Comparison of ENCODE assay signal across 35 mouse cellular contexts in the genomic region with DNA sequence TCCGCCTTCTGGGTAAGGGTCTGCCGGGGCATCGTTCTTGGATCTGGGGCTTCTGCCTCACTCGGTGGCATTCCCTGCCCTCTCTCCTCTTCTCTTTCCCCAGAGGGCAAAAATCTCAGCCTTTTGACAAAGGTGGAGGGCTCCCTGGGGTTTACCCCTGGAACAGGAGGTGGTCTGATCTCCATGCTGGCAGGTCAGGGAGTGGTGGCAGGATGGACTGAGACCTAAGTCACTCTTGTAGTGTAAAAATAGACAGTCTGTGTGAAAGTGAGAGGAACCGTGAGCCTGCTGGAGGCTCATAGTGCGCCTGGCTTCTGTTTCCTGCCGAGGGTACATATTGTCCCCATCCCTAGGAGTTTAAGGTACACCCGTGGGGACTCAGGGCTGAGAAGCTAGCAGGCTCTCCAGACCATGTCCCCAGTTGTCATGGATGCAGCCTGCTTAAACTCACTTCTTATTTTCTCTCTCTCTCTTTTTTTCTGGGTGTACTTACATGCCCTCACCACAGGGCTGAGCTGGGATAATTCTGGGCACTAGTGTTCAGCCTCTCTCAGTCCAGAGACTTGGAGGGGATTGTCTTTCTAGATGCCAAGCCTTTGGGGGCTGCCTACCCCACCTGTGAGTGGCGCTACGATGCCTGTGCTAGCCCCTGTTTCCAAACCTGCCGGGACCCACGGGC. TPM values are rescaled to one million over a fixed set of nuclear protein-coding genes. Genes with fewer than 3 reads are reported as not detected.
A peak's percentile ranks its signal among the peaks of the same experiment; 100 is the strongest.
DNase-seq lines count a peak whose midpoint lies in the region; ATAC-seq and TF ChIP-seq lines count a peak whose summit lies in the region.
"Had no signal": no experiment of that assay in that cellular context is flagged by ENCODE, and none has a peak within 500 bp of the region (broad histone marks: within the 10 kb centered on the region; RNA-seq: fewer than 3 reads in every experiment).

No protein-coding gene starts in this region.

- H3K4me3 ChIP-seq in forebrain, postnatal 0 days (ENCODE audit: low read depth, low read length), result no peak overlapping the region
- H3K4me3 ChIP-seq in forebrain, embryonic 12.5 days (replicated peaks), result no peak overlapping the region
- H3K4me3 ChIP-seq in hindbrain, postnatal 0 days (ENCODE audit: low read length), result no peak overlapping the region
- H3K4me3 ChIP-seq in hindbrain, embryonic 12.5 days, result no peak overlapping the region
- H3K4me3 ChIP-seq in midbrain, postnatal 0 days (ENCODE audit: low read depth, low read length), result no peak overlapping the region
- H3K4me3 ChIP-seq in midbrain, embryonic 16.5 days (ENCODE audit: low read depth, low read length), result no peak overlapping the region
- H3K4me3 ChIP-seq in forebrain, embryonic 14.5 days (ENCODE audit: low read depth, low read length), result no peak overlapping the region
- H3K4me3 ChIP-seq: embryonic facial prominence, embryonic 13.5 days; forebrain, embryonic 10.5 days; heart, embryonic 10.5 days; heart, embryonic 15.5 days; hindbrain, embryonic 13.5 days; limb, embryonic 10.5 days; limb, embryonic 15.5 days; neural tube, embryonic 15.5 days had no signal

- no peaks in the 10 kb centered on the region for H3K4me1 ChIP-seq in forebrain, postnatal 0 days (ENCODE audit: insufficient read depth)
- H3K4me1 ChIP-seq in forebrain, embryonic 12.5 days, result no peaks in the 10 kb centered on the region
- no peaks in the 10 kb centered on the region for H3K4me1 ChIP-seq in hindbrain, postnatal 0 days (ENCODE audit: insufficient read depth, low read length)
- H3K4me1 ChIP-seq in hindbrain, embryonic 12.5 days, result no peaks in the 10 kb centered on the region
- H3K4me1 ChIP-seq in midbrain, postnatal 0 days (ENCODE audit: insufficient read depth, low read length), result no peaks in the 10 kb centered on the region
- no peaks in the 10 kb centered on the region for H3K4me1 ChIP-seq in midbrain, embryonic 16.5 days (ENCODE audit: control insufficient read depth, insufficient read depth, low read length)
- H3K4me1 ChIP-seq in forebrain, embryonic 14.5 days (ENCODE audit: control insufficient read depth, insufficient read depth, low read length), result no peaks in the 10 kb centered on the region
- H3K4me1 ChIP-seq: embryonic facial prominence, embryonic 13.5 days; forebrain, embryonic 10.5 days; limb, embryonic 15.5 days; neural tube, embryonic 15.5 days had no signal

- WGBS in forebrain, postnatal 0 days, result 81% methylated on average over 11 of the region's 12 CpGs
- WGBS in forebrain, embryonic 12.5 days, result 90% methylated on average over 12 of the region's 12 CpGs
- WGBS in hindbrain, postnatal 0 days, result 87% methylated on average over 12 of the region's 12 CpGs
- WGBS in hindbrain, embryonic 12.5 days, result 85% methylated on average over 12 of the region's 12 CpGs
- WGBS in midbrain, postnatal 0 days, result 84% methylated on average over 12 of the region's 12 CpGs
- 88% methylated on average over 12 of the region's 12 CpGs for WGBS in midbrain, embryonic 16.5 days
- 85% methylated on average over 12 of the region's 12 CpGs for WGBS in forebrain, embryonic 14.5 days

- peak; percentile 42 for TF ChIP-seq CTCF in forebrain, postnatal 0 days (IDR thresholded peaks at IDR 0.05; ENCODE audit: low read depth)
- TF ChIP-seq CTCF in hindbrain, postnatal 0 days (IDR thresholded peaks at IDR 0.05; ENCODE audit: low read depth), result peak; percentile 57
- peak; percentile 45 for TF ChIP-seq CTCF in midbrain, postnatal 0 days (IDR thresholded peaks at IDR 0.05)

- H3K36me3 ChIP-seq in forebrain, postnatal 0 days (ENCODE audit: insufficient read depth), result no peaks in the 10 kb centered on the region
- no peaks in the 10 kb centered on the region for H3K36me3 ChIP-seq in forebrain, embryonic 12.5 days (replicated peaks)
- no peaks in the 10 kb centered on the region for H3K36me3 ChIP-seq in hindbrain, postnatal 0 days (ENCODE audit: insufficient read depth, low read length)
- H3K36me3 ChIP-seq in hindbrain, embryonic 12.5 days, result no peaks in the 10 kb centered on the region
- H3K36me3 ChIP-seq in midbrain, postnatal 0 days (ENCODE audit: insufficient read depth, low read length), result no peaks in the 10 kb centered on the region
- no peaks in the 10 kb centered on the region for H3K36me3 ChIP-seq in midbrain, embryonic 16.5 days (ENCODE audit: control insufficient read depth, insufficient read depth, low read length)
- H3K36me3 ChIP-seq in forebrain, embryonic 14.5 days (ENCODE audit: control insufficient read depth, insufficient read depth, low read length), result no peaks in the 10 kb centered on the region
- H3K36me3 ChIP-seq: embryonic facial prominence, embryonic 13.5 days; forebrain, embryonic 10.5 days; heart, embryonic 10.5 days; heart, embryonic 15.5 days; hindbrain, embryonic 13.5 days; limb, embryonic 10.5 days; limb, embryonic 15.5 days; neural tube, embryonic 15.5 days had no signal

- no peak overlapping the region for H3K27ac ChIP-seq in forebrain, postnatal 0 days (ENCODE audit: low read depth, low read length)
- H3K27ac ChIP-seq in forebrain, embryonic 12.5 days, result no peak overlapping the region
- no peak overlapping the region for H3K27ac ChIP-seq in hindbrain, postnatal 0 days
- no peak overlapping the region for H3K27ac ChIP-seq in hindbrain, embryonic 12.5 days
- H3K27ac ChIP-seq in midbrain, postnatal 0 days (ENCODE audit: low read depth, low read length), result no peak overlapping the region
- no peak overlapping the region for H3K27ac ChIP-seq in midbrain, embryonic 16.5 days (ENCODE audit: low read length)
- no peak overlapping the region for H3K27ac ChIP-seq in forebrain, embryonic 14.5 days (ENCODE audit: low read depth, low read length)
- H3K27ac ChIP-seq: embryonic facial prominence, embryonic 13.5 days; forebrain, embryonic 10.5 days; heart, embryonic 10.5 days; heart, embryonic 15.5 days; hindbrain, embryonic 13.5 days; limb, embryonic 10.5 days; limb, embryonic 15.5 days; liver, embryonic 14.5 days; macrophage; neural tube, embryonic 15.5 days had no signal

- no peaks in the 10 kb centered on the region for H3K9me3 ChIP-seq in forebrain, postnatal 0 days (ENCODE audit: low read length)
- H3K9me3 ChIP-seq in forebrain, embryonic 12.5 days, result no peaks in the 10 kb centered on the region
- no peaks in the 10 kb centered on the region for H3K9me3 ChIP-seq in hindbrain, postnatal 0 days (ENCODE audit: low read length)
- H3K9me3 ChIP-seq in hindbrain, embryonic 12.5 days (replicated peaks), result no peaks in the 10 kb centered on the region
- no peaks in the 10 kb centered on the region for H3K9me3 ChIP-seq in midbrain, postnatal 0 days (ENCODE audit: low read length)
- no peaks in the 10 kb centered on the region for H3K9me3 ChIP-seq in midbrain, embryonic 16.5 days (replicated peaks; ENCODE audit: control insufficient read depth, low read length, poor library complexity, severe bottlenecking)
- no peaks in the 10 kb centered on the region for H3K9me3 ChIP-seq in forebrain, embryonic 14.5 days (replicated peaks; ENCODE audit: control insufficient read depth, low read length)
- H3K9me3 ChIP-seq: embryonic facial prominence, embryonic 13.5 days; forebrain, embryonic 10.5 days; heart, embryonic 10.5 days; heart, embryonic 15.5 days; hindbrain, embryonic 13.5 days; limb, embryonic 10.5 days; limb, embryonic 15.5 days; neural tube, embryonic 15.5 days had no signal

- H3K9ac ChIP-seq in forebrain, postnatal 0 days, result no peak overlapping the region
- H3K9ac ChIP-seq in forebrain, embryonic 12.5 days, result no peak overlapping the region
- H3K9ac ChIP-seq in hindbrain, postnatal 0 days (replicated peaks; ENCODE audit: low read length), result no peak overlapping the region
- H3K9ac ChIP-seq in hindbrain, embryonic 12.5 days, result no peak overlapping the region
- no peak overlapping the region for H3K9ac ChIP-seq in midbrain, postnatal 0 days (replicated peaks; ENCODE audit: low read length, poor library complexity, severe bottlenecking)
- no peak overlapping the region for H3K9ac ChIP-seq in midbrain, embryonic 16.5 days (ENCODE audit: low read depth, low read length)
- no peak overlapping the region for H3K9ac ChIP-seq in forebrain, embryonic 14.5 days (ENCODE audit: low read length)
- H3K9ac ChIP-seq: embryonic facial prominence, embryonic 13.5 days; heart, embryonic 15.5 days; hindbrain, embryonic 13.5 days; limb, embryonic 15.5 days; liver, embryonic 14.5 days; neural tube, embryonic 15.5 days had no signal

- no peak for DNase-seq in forebrain, postnatal 0 days
- peak; percentile 8 for DNase-seq in hindbrain, postnatal 0 days (ENCODE audit: low spot score)
- peak; percentile 27 for DNase-seq in midbrain, postnatal 0 days (ENCODE audit: low spot score)
- DNase-seq in forebrain, embryonic 14.5 days (ENCODE audit: low spot score), result no peak
- no peak for DNase-seq in cerebellum, adult 8-10 months
- DNase-seq: adrenal gland, postnatal 10 days; cerebellum, adult 11 months; cerebellum, postnatal 10 days; heart, postnatal 36 days; kidney, adult 9 months; kidney, postnatal 14 days; lung, adult 2 months; lung, postnatal 10 days; right cerebral cortex, adult 18-20 months; thymus, adult 2 months; thymus, postnatal 36 days had no signal

- H3K27me3 ChIP-seq in forebrain, postnatal 0 days (ENCODE audit: insufficient read depth, low read length), result no peaks in the 10 kb centered on the region
- peaks cover 22% of the 10 kb centered on the region; the same call in 1 of the 2 replicates for H3K27me3 ChIP-seq in forebrain, embryonic 12.5 days
- no peaks in the 10 kb centered on the region for H3K27me3 ChIP-seq in hindbrain, postnatal 0 days (ENCODE audit: insufficient read depth, low read length)
- H3K27me3 ChIP-seq in hindbrain, embryonic 12.5 days, result peaks cover 4% of the 10 kb centered on the region; the same call in 1 of the 2 replicates
- no peaks in the 10 kb centered on the region for H3K27me3 ChIP-seq in midbrain, postnatal 0 days (ENCODE audit: insufficient read depth, low read length)
- H3K27me3 ChIP-seq in midbrain, embryonic 16.5 days (ENCODE audit: control insufficient read depth, insufficient read depth, low read depth, low read length), result no peaks in the 10 kb centered on the region
- no peaks in the 10 kb centered on the region for H3K27me3 ChIP-seq in forebrain, embryonic 14.5 days (replicated peaks; ENCODE audit: control insufficient read depth, insufficient read depth, low read length)
- H3K27me3 ChIP-seq: neural tube, embryonic 15.5 days had no signal

- H3K4me2 ChIP-seq in forebrain, postnatal 0 days (ENCODE audit: low read depth), result no peak overlapping the region
- H3K4me2 ChIP-seq in forebrain, embryonic 12.5 days, result no peak overlapping the region
- no peak overlapping the region for H3K4me2 ChIP-seq in hindbrain, postnatal 0 days (ENCODE audit: low read depth, low read length)
- H3K4me2 ChIP-seq in hindbrain, embryonic 12.5 days (replicated peaks), result no peak overlapping the region
- H3K4me2 ChIP-seq in midbrain, postnatal 0 days (ENCODE audit: low read depth, low read length, poor library complexity, severe bottlenecking), result no peak overlapping the region
- H3K4me2 ChIP-seq in midbrain, embryonic 16.5 days (ENCODE audit: low read length), result no peak overlapping the region
- no peak overlapping the region for H3K4me2 ChIP-seq in forebrain, embryonic 14.5 days (ENCODE audit: low read length)
- H3K4me2 ChIP-seq: embryonic facial prominence, embryonic 13.5 days; heart, embryonic 15.5 days; hindbrain, embryonic 13.5 days; limb, embryonic 15.5 days; neural tube, embryonic 15.5 days had no signal

- peak; percentile 61 for ATAC-seq in forebrain, postnatal 0 days
- no peak for ATAC-seq in forebrain, embryonic 12.5 days (ENCODE audit: low FRiP score)
- peak; percentile 56; the same call in 1 of the 2 replicates for ATAC-seq in hindbrain, postnatal 0 days
- no peak for ATAC-seq in hindbrain, embryonic 12.5 days (ENCODE audit: low FRiP score)
- no peak for ATAC-seq in midbrain, postnatal 0 days (ENCODE audit: low FRiP score)
- no peak for ATAC-seq in midbrain, embryonic 16.5 days
- no peak for ATAC-seq in forebrain, embryonic 14.5 days
- ATAC-seq: intestine, postnatal 0 days had no signal

RNA-seq across cellular contexts. Expression of gene Otog, which starts 44.5 kb away (rescaled TPM):
- 0.08 TPM in 1 of 2 replicates, not detected in the other for total RNA-seq in forebrain, postnatal 0 days (2014; rRNA removed)
- polyA plus RNA-seq in forebrain, postnatal 0 days (2015; fragmentation: Nextera tagmentation; extraction: Ambion mirVana), result 0.02 and 0.03 TPM in 2 replicates
- polyA plus RNA-seq in forebrain, embryonic 12.5 days (2016; fragmentation: Nextera tagmentation; extraction: Ambion mirVana), result 0.17 TPM in 1 of 2 replicates, not detected in the other
- total RNA-seq in hindbrain, postnatal 0 days (2014; rRNA removed), result under 0.01 TPM in 1 of 2 replicates, not detected in the other
- polyA plus RNA-seq in hindbrain, postnatal 0 days (2015; fragmentation: Nextera tagmentation; extraction: Ambion mirVana), result 0.04 TPM in 1 of 2 replicates, not detected in the other
- polyA plus RNA-seq in hindbrain, embryonic 12.5 days (2016; fragmentation: Nextera tagmentation; extraction: Ambion mirVana), result 1.4 and 4.5 TPM in 2 replicates
- 0.11 and 0.28 TPM in 2 replicates for total RNA-seq in midbrain, postnatal 0 days (2014; rRNA removed)
- polyA plus RNA-seq in midbrain, postnatal 0 days (2015; fragmentation: Nextera tagmentation; extraction: Ambion mirVana), result 0.01 and 0.07 TPM in 2 replicates
- polyA plus RNA-seq in midbrain, embryonic 16.5 days (2015; fragmentation: Nextera tagmentation; extraction: Ambion mirVana), result 0.08 TPM in 1 of 2 replicates, not detected in the other
- not detected in 2 replicates for polyA plus RNA-seq in forebrain, embryonic 14.5 days (2014; fragmentation: Nextera tagmentation; extraction: Ambion mirVana)
- total RNA-seq: common myeloid progenitor, adult 5-6 weeks; granulocyte monocyte progenitor cell, adult 5-6 weeks had no signal
- polyA plus RNA-seq: heart, embryonic 10.5 days; heart, embryonic 15.5 days; intestine, postnatal 0 days; liver, embryonic 14.5 days; lung, adult 2 months; macrophage; spleen, adult 2 months had no signal

RNA-seq across cellular contexts. Expression of gene Ush1c, which starts 47.0 kb away (rescaled TPM):
- 0.31 and 1.6 TPM in 2 replicates for total RNA-seq in forebrain, postnatal 0 days (2014; rRNA removed)
- polyA plus RNA-seq in forebrain, postnatal 0 days (2015; fragmentation: Nextera tagmentation; extraction: Ambion mirVana), result 1.6 and 1.9 TPM in 2 replicates
- 2.5 and 2.9 TPM in 2 replicates for polyA plus RNA-seq in forebrain, embryonic 12.5 days (2016; fragmentation: Nextera tagmentation; extraction: Ambion mirVana)
- total RNA-seq in hindbrain, postnatal 0 days (2014; rRNA removed), result 1.7 TPM in 1 of 2 replicates, not detected in the other
- polyA plus RNA-seq in hindbrain, postnatal 0 days (2015; fragmentation: Nextera tagmentation; extraction: Ambion mirVana), result 1.5 and 1.6 TPM in 2 replicates
- 2.4 and 4.1 TPM in 2 replicates for polyA plus RNA-seq in hindbrain, embryonic 12.5 days (2016; fragmentation: Nextera tagmentation; extraction: Ambion mirVana)
- total RNA-seq in midbrain, postnatal 0 days (2014; rRNA removed), result 0.44 and 0.85 TPM in 2 replicates
- 1.7 and 1.8 TPM in 2 replicates for polyA plus RNA-seq in midbrain, postnatal 0 days (2015; fragmentation: Nextera tagmentation; extraction: Ambion mirVana)
- polyA plus RNA-seq in midbrain, embryonic 16.5 days (2015; fragmentation: Nextera tagmentation; extraction: Ambion mirVana), result 1.6 and 2.3 TPM in 2 replicates
- 2.0 and 3.6 TPM in 2 replicates for polyA plus RNA-seq in forebrain, embryonic 14.5 days (2014; fragmentation: Nextera tagmentation; extraction: Ambion mirVana)
- total RNA-seq: CH12.LX; common myeloid progenitor, adult 5-6 weeks; granulocyte monocyte progenitor cell, adult 5-6 weeks had no signal
- polyA plus RNA-seq: C2C12; lung, adult 2 months; macrophage; spleen, adult 2 months had no signal

Comparison
In these comparisons a context has a peak if more than half of its experiments do, and no peak if none do; other contexts are left out.
1. ATAC-seq: peak in forebrain, postnatal 0 days (single experiment) and hindbrain, postnatal 0 days (single experiment); none in forebrain, embryonic 12.5 days (single experiment), hindbrain, embryonic 12.5 days (single experiment), midbrain, postnatal 0 days (single experiment), midbrain, embryonic 16.5 days (single experiment) and forebrain, embryonic 14.5 days (single experiment).
2. DNase-seq: peak in hindbrain, postnatal 0 days (single experiment) and midbrain, postnatal 0 days (single experiment); none in forebrain, postnatal 0 days (single experiment), forebrain, embryonic 14.5 days (single experiment) and cerebellum, adult 8-10 months (single experiment).
3. Peak in every context shown above with its lines, with median percentiles within 50 percentile points of each other: CTCF ChIP-seq.